In genomic region chr8:106140769-106141168, GRCm38 (mm10) we compare ENCODE assay signal across 8 mouse cellular contexts. TPM values are rescaled to one million over a fixed set of nuclear protein-coding genes. Genes with fewer than 3 reads are reported as not detected.
DNase-seq lines count a peak whose midpoint lies in the region; ATAC-seq and TF ChIP-seq lines count a peak whose summit lies in the region.

No protein-coding gene starts in this region.

- peaks cover 33% of the 10 kb centered on the region for H3K4me1 ChIP-seq in embryonic facial prominence, embryonic 10.5 days
- no peaks in the 10 kb centered on the region; the same call in 1 of the 2 replicates for H3K4me1 ChIP-seq in heart, adult 2 months (ENCODE audit: control insufficient read depth, insufficient read depth, low read length)
- peaks cover 6% of the 10 kb centered on the region; the same call in 1 of the 2 replicates for H3K4me1 ChIP-seq in kidney, postnatal 0 days (replicated peaks; ENCODE audit: insufficient read depth, low read length)
- H3K4me1 ChIP-seq in liver, embryonic 14.5 days (replicated peaks; ENCODE audit: control insufficient read depth in 2 of 2, insufficient read depth in 2 of 2, low read length in 1 of 2), result peaks cover 0 to 5% of the 10 kb centered on the region in 2 experiments; a peak in 1 of 4 replicates
- peaks cover 28% of the 10 kb centered on the region for H3K4me1 ChIP-seq in neural tube, embryonic 13.5 days (replicated peaks)

- TF ChIP-seq CTCF in C2C12 (IDR thresholded peaks at IDR 0.05; ENCODE audit: control insufficient read depth, insufficient read depth, insufficient read length), result peak; percentile 65
- peak; percentile 99 for TF ChIP-seq CTCF in heart, adult 2 months (IDR thresholded peaks at IDR 0.05)
- peak; percentile 97 for TF ChIP-seq CTCF in kidney, postnatal 0 days (IDR thresholded peaks at IDR 0.05; ENCODE audit: low read depth)
- TF ChIP-seq CTCF in liver, embryonic 14.5 days (IDR thresholded peaks at IDR 0.05; ENCODE audit: low read depth), result peak; percentile 97

- H3K4me2 ChIP-seq in kidney, postnatal 0 days (ENCODE audit: low read length), result no peak overlapping the region
- no peak overlapping the region for H3K4me2 ChIP-seq in liver, embryonic 14.5 days (ENCODE audit: low read depth)
- no peak overlapping the region for H3K4me2 ChIP-seq in neural tube, embryonic 13.5 days

- H3K9ac ChIP-seq in heart, adult 2 months (ENCODE audit: low read depth, low read length), result no peak overlapping the region
- no peak overlapping the region for H3K9ac ChIP-seq in kidney, postnatal 0 days (ENCODE audit: low read depth, low read length)
- no peak overlapping the region for H3K9ac ChIP-seq in liver, embryonic 14.5 days (replicated peaks)
- H3K9ac ChIP-seq in neural tube, embryonic 13.5 days, result no peak overlapping the region

- intact Hi-C loops in heart, adult 2 months (cut with DNase I), result loop anchor here (1.0 to 10.0 kb wide), 4 partner anchors 28 to 194 kb away; partner anchors contain the start of genes Slc7a6 and Smpd3

- no peak for TF ChIP-seq POLR2A in heart, adult 2 months (IDR thresholded peaks at IDR 0.05; ENCODE audit: insufficient read depth, low read depth, low read length)

- H3K4me3 ChIP-seq in C2C12 (ENCODE audit: insufficient read depth, poor library complexity, severe bottlenecking), result no peak overlapping the region
- H3K4me3 ChIP-seq in embryonic facial prominence, embryonic 10.5 days, result no peak overlapping the region
- H3K4me3 ChIP-seq in heart, adult 2 months, result no peak overlapping the region
- H3K4me3 ChIP-seq in kidney, postnatal 0 days (replicated peaks; ENCODE audit: low read depth, low read length), result no peak overlapping the region
- no peak overlapping the region for H3K4me3 ChIP-seq in liver, embryonic 14.5 days (ENCODE audit: insufficient read depth in 1 of 2, low read depth in 2 of 2, low read length in 2 of 2)
- no peak overlapping the region for H3K4me3 ChIP-seq in neural tube, embryonic 13.5 days

- H3K9me3 ChIP-seq in embryonic facial prominence, embryonic 10.5 days, result no peaks in the 10 kb centered on the region
- no peaks in the 10 kb centered on the region for H3K9me3 ChIP-seq in kidney, postnatal 0 days (replicated peaks; ENCODE audit: low read length)
- H3K9me3 ChIP-seq in liver, embryonic 14.5 days (ENCODE audit: control insufficient read depth, low read length), result no peaks in the 10 kb centered on the region
- no peaks in the 10 kb centered on the region for H3K9me3 ChIP-seq in neural tube, embryonic 13.5 days

- H3K36me3 ChIP-seq in C2C12 (ENCODE audit: control insufficient read depth, insufficient read depth), result no peaks in the 10 kb centered on the region
- no peaks in the 10 kb centered on the region for H3K36me3 ChIP-seq in embryonic facial prominence, embryonic 10.5 days (replicated peaks)
- H3K36me3 ChIP-seq in heart, adult 2 months (ENCODE audit: control insufficient read depth, insufficient read depth, low read length), result no peaks in the 10 kb centered on the region
- no peaks in the 10 kb centered on the region for H3K36me3 ChIP-seq in kidney, postnatal 0 days (ENCODE audit: insufficient read depth, low read length)
- no peaks in the 10 kb centered on the region for H3K36me3 ChIP-seq in liver, embryonic 14.5 days (replicated peaks; ENCODE audit: control insufficient read depth, insufficient read depth, low read depth)
- no peaks in the 10 kb centered on the region for H3K36me3 ChIP-seq in neural tube, embryonic 13.5 days

- H3K27ac ChIP-seq in embryonic facial prominence, embryonic 10.5 days (replicated peaks), result no peak overlapping the region
- no peak overlapping the region for H3K27ac ChIP-seq in heart, adult 2 months
- no peak overlapping the region for H3K27ac ChIP-seq in kidney, postnatal 0 days
- no peak overlapping the region for H3K27ac ChIP-seq in liver, embryonic 14.5 days
- no peak overlapping the region for H3K27ac ChIP-seq in neural tube, embryonic 13.5 days (replicated peaks)

- ATAC-seq in kidney, postnatal 0 days (replicated peaks; ENCODE audit: low FRiP score, low read depth), result no peak
- ATAC-seq in liver, embryonic 14.5 days (ENCODE audit: insufficient read depth), result no peak
- ATAC-seq in neural tube, embryonic 13.5 days (ENCODE audit: low read depth), result peak; percentile 59; the same call in 1 of the 2 replicates

- DNase-seq in adrenal gland, postnatal 25 days, result peak; percentile 82
- DNase-seq in embryonic facial prominence, embryonic 10.5 days (ENCODE audit: low spot score), result peak; percentile 87
- DNase-seq in heart, adult 2 months, result peak; percentile 81 to 87
- peak; percentile 95 for DNase-seq in kidney, postnatal 0 days (ENCODE audit: low spot score)
- DNase-seq in liver, embryonic 14.5 days (ENCODE audit: low read depth in 3 of 3, low spot score in 3 of 3), result peak; percentile 60 to 66 (median 60)
- peak; percentile 89 for DNase-seq in testis, postnatal 10 days (ENCODE audit: low spot score)

- H3ac ChIP-seq in C2C12 (ENCODE audit: control insufficient read depth, insufficient read length, low read depth), result no peak overlapping the region

- H3K27me3 ChIP-seq in C2C12 (ENCODE audit: control insufficient read depth, insufficient read depth, insufficient read length), result no peaks in the 10 kb centered on the region
- H3K27me3 ChIP-seq in embryonic facial prominence, embryonic 10.5 days (replicated peaks; ENCODE audit: low read depth, poor library complexity, severe bottlenecking), result peaks cover 49% of the 10 kb centered on the region
- H3K27me3 ChIP-seq in heart, adult 2 months (ENCODE audit: control insufficient read depth, insufficient read depth, low read length), result peaks cover 6% of the 10 kb centered on the region
- no peaks in the 10 kb centered on the region for H3K27me3 ChIP-seq in kidney, postnatal 0 days (ENCODE audit: insufficient read depth, low read length)
- H3K27me3 ChIP-seq in liver, embryonic 14.5 days (ENCODE audit: control insufficient read depth, insufficient read depth, low read length), result peaks cover 38% of the 10 kb centered on the region
- H3K27me3 ChIP-seq in neural tube, embryonic 13.5 days, result peaks cover 49% of the 10 kb centered on the region

- H3K79me3 ChIP-seq in C2C12 (ENCODE audit: low read depth), result no peaks in the 10 kb centered on the region

- peak; percentile 92 for TF ChIP-seq EP300 in heart, adult 2 months (IDR thresholded peaks at IDR 0.05; ENCODE audit: insufficient read depth, low read depth, low read length)
- TF ChIP-seq EP300 in liver, embryonic 14.5 days (IDR thresholded peaks at IDR 0.05; ENCODE audit: low read depth), result no peak

- 17% methylated on average over 13 of the region's 13 CpGs for WGBS in embryonic facial prominence, embryonic 10.5 days
- WGBS in heart, adult 2 months, result 13% methylated on average over 13 of the region's 13 CpGs
- 13% methylated on average over 13 of the region's 13 CpGs for WGBS in kidney, postnatal 0 days
- 14% methylated on average over 13 of the region's 13 CpGs for WGBS in liver, embryonic 14.5 days (ENCODE audit: insufficient replicate concordance)
- WGBS in neural tube, embryonic 13.5 days, result 19% methylated on average over 13 of the region's 13 CpGs

- H3K79me2 ChIP-seq in C2C12 (ENCODE audit: control insufficient read depth, insufficient read depth), result no peaks in the 10 kb centered on the region
- H3K79me2 ChIP-seq in heart, adult 2 months (replicated peaks; ENCODE audit: control insufficient read depth, insufficient read depth, low read length), result no peaks in the 10 kb centered on the region

TF ChIP-seq in C2C12, 6 proteins besides CTCF, POLR2A, EP300 and RAD21:
- TF ChIP-seq MYOD1 (IDR thresholded peaks at IDR 0.05; ENCODE audit: control insufficient read depth, insufficient read length, low read depth), result no peak
- no peak for TF ChIP-seq USF1 (IDR thresholded peaks at IDR 0.05; ENCODE audit: low read depth)
- TF ChIP-seq CEBPB (IDR thresholded peaks at IDR 0.05; ENCODE audit: low read depth), result peak; percentile 54
- TF ChIP-seq MYOG (IDR thresholded peaks at IDR 0.05; ENCODE audit: control insufficient read depth, extremely low read depth, insufficient read length), result no peak

RNA-seq across cellular contexts. Expression of gene Esrp2, which starts 4.0 kb away (rescaled TPM):
- polyA plus RNA-seq in C2C12 (2012; fragmentation: generic; extraction: Trizol), result 0.04 TPM
- 2.0 and 3.9 TPM in 2 replicates for total RNA-seq in adrenal gland, postnatal 25 days (2021)
- polyA plus RNA-seq in embryonic facial prominence, embryonic 10.5 days (2016; fragmentation: Nextera tagmentation; extraction: Ambion mirVana), result 7.5 and 10.5 TPM in 2 replicates
- under 1 TPM; 0.31 to 0.52 TPM for total RNA-seq in heart, adult 2 months (2021)
- 0.29 and 1.1 TPM in 2 replicates for polyA plus RNA-seq in heart, adult 2 months (2012; rRNA removed)
- polyA plus RNA-seq in kidney, postnatal 0 days (2015; fragmentation: Nextera tagmentation; extraction: Ambion mirVana), result 21.0 and 21.2 TPM in 2 replicates
- 6.7 and 7.7 TPM in 2 replicates for polyA plus RNA-seq in liver, embryonic 14.5 days (2012; rRNA removed)
- 6.6 and 7.0 TPM in 2 replicates for polyA plus RNA-seq in liver, embryonic 14.5 days (2014; fragmentation: Nextera tagmentation; extraction: Ambion mirVana)
- 0.34 and 1.3 TPM in 2 replicates for polyA plus RNA-seq in neural tube, embryonic 13.5 days (2015; fragmentation: Nextera tagmentation; extraction: Ambion mirVana)

RNA-seq across cellular contexts. Expression of gene Pla2g15, which starts 9.4 kb away (rescaled TPM):
- polyA plus RNA-seq in C2C12 (2012; fragmentation: generic; extraction: Trizol), result 13.0 TPM
- total RNA-seq in adrenal gland, postnatal 25 days (2021), result 27.6 and 27.7 TPM in 2 replicates
- 12.8 and 13.8 TPM in 2 replicates for polyA plus RNA-seq in embryonic facial prominence, embryonic 10.5 days (2016; fragmentation: Nextera tagmentation; extraction: Ambion mirVana)
- 1 to 10 TPM; 6.5 to 8.6 TPM for total RNA-seq in heart, adult 2 months (2021)
- 8.0 and 8.4 TPM in 2 replicates for polyA plus RNA-seq in heart, adult 2 months (2012; rRNA removed)
- 8.1 and 9.8 TPM in 2 replicates for polyA plus RNA-seq in kidney, postnatal 0 days (2015; fragmentation: Nextera tagmentation; extraction: Ambion mirVana)
- polyA plus RNA-seq in liver, embryonic 14.5 days (2012; rRNA removed), result 2.8 and 2.9 TPM in 2 replicates
- polyA plus RNA-seq in liver, embryonic 14.5 days (2014; fragmentation: Nextera tagmentation; extraction: Ambion mirVana), result 2.5 TPM in 2 replicates
- 18.1 and 18.8 TPM in 2 replicates for polyA plus RNA-seq in neural tube, embryonic 13.5 days (2015; fragmentation: Nextera tagmentation; extraction: Ambion mirVana)

RNA-seq across cellular contexts. Expression of gene Slc7a6, which starts 27.9 kb away (rescaled TPM):
- polyA plus RNA-seq in C2C12 (2012; fragmentation: generic; extraction: Trizol), result 21.3 TPM
- total RNA-seq in adrenal gland, postnatal 25 days (2021), result 25.6 and 29.0 TPM in 2 replicates
- 71.6 and 84.5 TPM in 2 replicates for polyA plus RNA-seq in embryonic facial prominence, embryonic 10.5 days (2016; fragmentation: Nextera tagmentation; extraction: Ambion mirVana)
- 10 to 100 TPM; 10.2 to 10.8 TPM for total RNA-seq in heart, adult 2 months (2021)
- polyA plus RNA-seq in heart, adult 2 months (2012; rRNA removed), result 14.7 and 17.4 TPM in 2 replicates
- 61.0 and 61.6 TPM in 2 replicates for polyA plus RNA-seq in kidney, postnatal 0 days (2015; fragmentation: Nextera tagmentation; extraction: Ambion mirVana)
- polyA plus RNA-seq in liver, embryonic 14.5 days (2012; rRNA removed), result 3.8 TPM in 2 replicates
- polyA plus RNA-seq in liver, embryonic 14.5 days (2014; fragmentation: Nextera tagmentation; extraction: Ambion mirVana), result 8.2 and 10.2 TPM in 2 replicates
- polyA plus RNA-seq in neural tube, embryonic 13.5 days (2015; fragmentation: Nextera tagmentation; extraction: Ambion mirVana), result 67.3 and 72.5 TPM in 2 replicates
